Mouse (Mus musculus) ZHBTc4 (cell line): ENCODE measurements at regions not wholly inside any gene's neighbourhood (a gene's known extent, or its start where the extent isn't known, plus 50 kb on each side); places are given as distances from the start of the nearest gene placed in this dataset.

Experiments used
- DNase-seq: peaks from one replicate; pipeline ENCODE4 v3.0.0-alpha.2; 2011; ENCODE audit warnings: low read depth, low spot score

DNA sequence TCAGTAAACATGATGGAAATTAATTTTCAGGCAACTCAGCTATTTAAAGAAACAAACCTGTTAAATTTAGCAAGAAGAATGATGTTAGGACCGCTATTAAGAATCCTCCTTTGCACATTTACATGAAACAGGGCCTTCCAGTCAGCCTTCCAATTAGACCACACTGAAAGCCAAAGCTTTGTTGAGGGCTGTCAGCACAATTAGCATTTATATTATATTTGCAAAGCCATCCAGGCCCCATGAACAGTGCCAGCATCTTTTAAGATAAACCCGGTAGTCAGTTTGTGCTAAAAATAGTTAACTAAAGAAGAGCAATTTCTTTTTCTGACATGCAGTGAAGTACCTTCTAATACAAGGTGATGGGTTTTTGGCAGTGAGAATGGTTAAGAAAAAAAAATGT lies 495.1 kb downstream of the Kcna4 start:
- DNase-seq = no peak

DNA sequence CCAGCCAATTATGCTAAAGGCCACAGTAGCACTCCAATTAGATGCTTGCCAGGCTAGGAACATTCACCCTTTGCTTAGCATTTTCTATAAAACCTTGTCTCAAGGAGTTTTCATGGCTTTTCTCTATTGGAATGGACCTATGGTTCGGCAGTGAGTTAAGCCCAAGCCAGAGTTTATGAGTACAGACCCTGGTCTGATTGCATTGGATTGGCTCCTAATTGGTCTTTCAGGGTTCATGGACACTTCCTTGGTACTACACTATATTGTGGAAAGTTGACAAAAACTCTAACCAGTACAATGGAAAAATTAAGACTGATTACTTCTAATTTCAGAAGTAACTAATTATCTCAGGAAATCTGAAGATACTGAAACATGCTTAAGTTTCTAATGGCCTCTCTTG lies 506.5 kb downstream of the Kcna4 start:
- DNase-seq = no peak

DNA sequence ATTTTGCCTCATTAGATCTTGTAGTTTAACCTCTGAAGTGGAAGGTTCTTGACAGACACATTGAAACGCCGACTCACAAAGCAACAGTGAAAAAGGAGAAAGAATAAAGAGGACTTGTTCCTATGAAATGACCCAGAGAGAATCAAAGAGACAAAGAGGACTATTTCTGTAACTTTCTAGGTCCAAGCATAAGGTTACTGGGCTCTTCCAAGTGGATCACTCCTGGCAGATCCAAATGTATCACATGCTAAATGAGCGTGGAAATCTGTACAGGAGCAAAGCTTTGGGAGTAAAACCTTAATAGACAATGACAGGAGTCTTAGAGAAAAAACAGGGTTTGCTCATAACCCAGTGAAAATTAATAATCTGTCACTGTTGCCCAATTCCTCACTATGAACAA lies 522.8 kb downstream of the Kcna4 start:
- no peak for DNase-seq

DNA sequence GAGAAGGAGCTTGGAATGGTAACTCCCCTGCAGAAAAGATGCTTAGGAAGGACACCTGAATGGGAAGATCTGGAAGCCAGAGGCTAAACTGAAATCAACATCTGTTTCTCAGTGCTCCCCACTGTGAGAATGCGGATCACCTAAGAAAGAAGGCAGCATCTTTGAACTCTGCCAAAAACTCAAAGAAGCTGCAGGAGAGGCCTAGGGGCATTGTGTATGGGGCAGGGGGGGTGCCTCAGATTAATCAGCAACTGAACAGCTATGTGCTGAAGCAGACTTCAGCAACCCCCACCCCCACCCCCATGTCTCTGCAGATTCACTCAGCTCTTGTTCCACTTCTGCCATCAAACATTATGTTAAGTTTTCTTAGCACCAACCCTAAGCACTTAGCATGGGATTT lies 523.6 kb downstream of the Kcna4 start:
- DNase-seq = peak; percentile 9
